Mouse (Mus musculus) forebrain, embryonic 16.5 days (tissue): ENCODE results near the gene Upk3b. TPM values are rescaled to one million over a fixed set of nuclear protein-coding genes. Genes with fewer than 3 reads are reported as not detected.

ENCODE experiments used
- ATAC-seq: fragments of 200-750 bp; cut with Nextera tagmentation; 2 replicates; pipeline ENCODE4 v1.8.0; 2017; ENCODE audit warnings: mild to moderate bottlenecking, moderate library complexity
- H3K27ac ChIP-seq: fragments of 300-500 bp; sonication (generic); 2 replicates; pipeline ENCODE4 v1.5.1; 2014; ENCODE audit warnings: low read length, control low read depth
- H3K27me3 ChIP-seq: fragments of 300-500 bp; sonication (generic); replicated peaks from 2 replicates; pipeline ENCODE4 v1.6.1; 2014; ENCODE audit warnings: low read length; ENCODE audit not compliant: control insufficient read depth, insufficient read depth
- H3K36me3 ChIP-seq: fragments of 300-500 bp; sonication (generic); 2 replicates; pipeline ENCODE4 v1.6.1; 2014; ENCODE audit not compliant: control insufficient read depth, insufficient read depth
- H3K4me1 ChIP-seq: fragments of 300-500 bp; sonication (generic); replicated peaks from 2 replicates; pipeline ENCODE4 v1.6.1; 2014; ENCODE audit warnings: low read length; ENCODE audit not compliant: control insufficient read depth, insufficient read depth
- H3K4me2 ChIP-seq: fragments of 300-500 bp; sonication (generic); 2 replicates; pipeline ENCODE4 v1.6.1; 2014; ENCODE audit warnings: mild to moderate bottlenecking, low read length, control low read depth
- H3K4me3 ChIP-seq: fragments of 300-500 bp; sonication (generic); replicated peaks from 2 replicates; pipeline ENCODE4 v1.5.1; 2014; ENCODE audit warnings: mild to moderate bottlenecking, low read length, control low read depth
- H3K9ac ChIP-seq: fragments of 300-500 bp; sonication (generic); replicated peaks from 2 replicates; pipeline ENCODE4 v1.6.1; 2014; ENCODE audit warnings: low read depth, low read length, control low read depth
- H3K9me3 ChIP-seq: fragments of 300-500 bp; sonication (generic); 2 replicates; pipeline ENCODE4 v1.6.1; 2016; ENCODE audit warnings: low read length; ENCODE audit not compliant: control insufficient read depth
- WGBS: fragments of 180-500 bp; shearing (Covaris S2); extraction: QIAGEN DNeasy Blood & Tissue Kit; methylation state at CpG from one replicate; pipeline ENCODE4 v1.1.7; 2014; 5-methylcytosine and 5-hydroxymethylcytosine counted together
- polyA plus RNA-seq: library from polyadenylated mRNA; unstranded; fragments of >200 nt; fragmentation: Nextera tagmentation; extraction: Ambion mirVana; gene quantifications from 2 replicates; pipeline ENCODE4 v1.2.1, GENCODE M21; 2015

Upk3b gene
- polyA plus RNA-seq, 1 experiment from 2014 or later, result not detected

GRCm38 (mm10) chr5:136002751-136003151 is 35.5 kb upstream of the Upk3b start:
- Histone ChIP-seq H3K27ac (no peak overlapping the region), H3K9me3 (0 out of 2 replicates have a peak, but pooled peaks cover 2% of the 10 kb centered on the region), H3K27me3 (no peaks in the 10 kb centered on the region), H3K4me2 (no peak overlapping the region), H3K36me3 (peaks cover 9% of the 10 kb centered on the region), H3K4me3 (no peak overlapping the region), H3K4me1 (0 out of 2 replicates have a peak, but pooled peaks cover 3% of the 10 kb centered on the region), H3K9ac (no peak overlapping the region)
- 31% methylated on average over 3 of the region's 3 CpGs for WGBS
- ATAC-seq, result no peak

GRCm38 (mm10) chr5:136004537-136004936 is 33.8 kb upstream of the Upk3b start:
- 83% methylated on average over 4 of the region's 4 CpGs for WGBS
- Histone ChIP-seq H3K9me3 (no peaks in the 10 kb centered on the region), H3K27ac (no peak overlapping the region), H3K9ac (no peak overlapping the region), H3K27me3 (no peaks in the 10 kb centered on the region), H3K4me2 (no peak overlapping the region), H3K4me1 (0 out of 2 replicates have a peak, but pooled peaks cover 3% of the 10 kb centered on the region), H3K36me3 (no peaks in the 10 kb centered on the region), H3K4me3 (no peak overlapping the region)
- ATAC-seq, result no peak

GRCm38 (mm10) chr5:136007745-136008144 is 30.6 kb upstream of the Upk3b start:
- Histone ChIP-seq H3K4me3 (no peak overlapping the region), H3K27me3 (no peaks in the 10 kb centered on the region), H3K9ac (no peak overlapping the region), H3K4me2 (no peak overlapping the region), H3K27ac (no peak overlapping the region), H3K9me3 (no peaks in the 10 kb centered on the region), H3K4me1 (0 out of 2 replicates have a peak, but pooled peaks cover 2% of the 10 kb centered on the region), H3K36me3 (peaks cover 16% of the 10 kb centered on the region)
- no peak for ATAC-seq
- WGBS, result 87% methylated on average over 7 of the region's 7 CpGs

GRCm38 (mm10) chr5:136014877-136015276 is 23.4 kb upstream of the Upk3b start:
- WGBS, result 83% methylated on average over 10 of the region's 10 CpGs
- H3K27ac ChIP-seq, result no peak overlapping the region
- H3K27me3 ChIP-seq, result no peaks in the 10 kb centered on the region
- H3K4me3 ChIP-seq, result no peak overlapping the region
- H3K9ac ChIP-seq, result no peak overlapping the region
- H3K9me3 ChIP-seq, result no peaks in the 10 kb centered on the region
- H3K36me3 ChIP-seq, result peaks cover 16% of the 10 kb centered on the region
- no peak overlapping the region for H3K4me2 ChIP-seq
- no peak for ATAC-seq
- peaks cover 16% of the 10 kb centered on the region for H3K4me1 ChIP-seq

- no peaks in the 10 kb centered on the region for H3K9me3 ChIP-seq
- no peaks in the 10 kb centered on the region for H3K27me3 ChIP-seq
- peaks cover 13% of the 10 kb centered on the region for H3K36me3 ChIP-seq
- H3K4me1 ChIP-seq, result peaks cover 16% of the 10 kb centered on the region
- WGBS, result 67% methylated on average over 10 of the region's 10 CpGs
- H3K4me2 ChIP-seq, result no peak overlapping the region
- peak overlapping the region; percentile 65 for H3K27ac ChIP-seq
- H3K9ac ChIP-seq, result no peak overlapping the region
- H3K4me3 ChIP-seq, result no peak overlapping the region
- ATAC-seq, result 0 out of 2 replicates have a peak, but pooled peaks have one; percentile 38
Measured at GRCm38 (mm10) chr5:136015586-136015985, 22.7 kb upstream of the Upk3b start.

GRCm38 (mm10) chr5:136016014-136016876 is 22.1 kb upstream of the Upk3b start:
- H3K36me3 ChIP-seq, result peaks cover 12% of the 10 kb centered on the region
- no peaks in the 10 kb centered on the region for H3K9me3 ChIP-seq
- 40% methylated on average over 10 of the region's 10 CpGs for WGBS
- no peak overlapping the region for H3K4me2 ChIP-seq
- H3K27me3 ChIP-seq, result no peaks in the 10 kb centered on the region
- H3K4me1 ChIP-seq, result peaks cover 16% of the 10 kb centered on the region
- peak overlapping the region; percentile 35 for H3K27ac ChIP-seq
- H3K4me3 ChIP-seq, result no peak overlapping the region
- ATAC-seq, result peak; percentile 38
- H3K9ac ChIP-seq, result no peak overlapping the region

GRCm38 (mm10) chr5:136017262-136017661 is 21.0 kb upstream of the Upk3b start:
- Histone ChIP-seq H3K4me3 (no peak overlapping the region), H3K27ac (no peak overlapping the region), H3K9me3 (no peaks in the 10 kb centered on the region), H3K9ac (no peak overlapping the region), H3K27me3 (no peaks in the 10 kb centered on the region), H3K4me1 (peaks cover 16% of the 10 kb centered on the region), H3K36me3 (peaks cover 5% of the 10 kb centered on the region), H3K4me2 (no peak overlapping the region)
- WGBS, result 68% methylated on average over 6 of the region's 6 CpGs
- ATAC-seq, result no peak

- no peak overlapping the region for H3K9ac ChIP-seq
- H3K36me3 ChIP-seq, result no peaks in the 10 kb centered on the region
- H3K9me3 ChIP-seq, result no peaks in the 10 kb centered on the region
- no peaks in the 10 kb centered on the region for H3K27me3 ChIP-seq
- no peak overlapping the region for H3K27ac ChIP-seq
- no peak overlapping the region for H3K4me2 ChIP-seq
- peaks cover 16% of the 10 kb centered on the region for H3K4me1 ChIP-seq
- H3K4me3 ChIP-seq, result no peak overlapping the region
- ATAC-seq, result no peak
- WGBS, result 92% methylated on average over 2 of the region's 2 CpGs
Measured at GRCm38 (mm10) chr5:136018726-136019125, 19.6 kb upstream of the Upk3b start.

GRCm38 (mm10) chr5:136019907-136020306 is 18.4 kb upstream of the Upk3b start:
- Histone ChIP-seq H3K4me2 (no peak overlapping the region), H3K27ac (no peak overlapping the region), H3K9me3 (no peaks in the 10 kb centered on the region), H3K27me3 (no peaks in the 10 kb centered on the region), H3K4me1 (peaks cover 16% of the 10 kb centered on the region), H3K4me3 (no peak overlapping the region), H3K36me3 (no peaks in the 10 kb centered on the region), H3K9ac (no peak overlapping the region)
- 24% methylated on average over 1 of the region's 1 CpGs for WGBS
- no peak for ATAC-seq
